Mouse (Mus musculus) midbrain, embryonic 16.5 days (tissue): ENCODE results near the gene Ssh3. TPM values are rescaled to one million over a fixed set of nuclear protein-coding genes. Genes with fewer than 3 reads are reported as not detected.

ENCODE experiments used
- ATAC-seq: fragments of 200-750 bp; cut with Nextera tagmentation; 2 replicates; pipeline ENCODE4 v1.8.0; 2017; ENCODE audit warnings: moderate TSS enrichment
- H3K27ac ChIP-seq: fragments of 300-500 bp; sonication (generic); 2 replicates; pipeline ENCODE4 v1.5.1; 2014; ENCODE audit warnings: mild to moderate bottlenecking, low read length, mixed read lengths
- H3K27me3 ChIP-seq: fragments of 300-500 bp; sonication (generic); 2 replicates; pipeline ENCODE4 v1.6.1; 2014; ENCODE audit warnings: low read depth, low read length, mixed read lengths; ENCODE audit not compliant: control insufficient read depth, insufficient read depth
- H3K36me3 ChIP-seq: fragments of 300-500 bp; sonication (generic); 2 replicates; pipeline ENCODE4 v1.6.1; 2014; ENCODE audit warnings: mild to moderate bottlenecking, low read length, moderate library complexity, mixed read lengths; ENCODE audit not compliant: control insufficient read depth, insufficient read depth
- H3K4me1 ChIP-seq: fragments of 300-500 bp; sonication (generic); 2 replicates; pipeline ENCODE4 v1.6.1; 2014; ENCODE audit warnings: mild to moderate bottlenecking, low read length, mixed read lengths; ENCODE audit not compliant: control insufficient read depth, insufficient read depth
- H3K4me2 ChIP-seq: fragments of 300-500 bp; sonication (generic); 2 replicates; pipeline ENCODE4 v1.6.1; 2014; ENCODE audit warnings: mild to moderate bottlenecking, low read length, mixed read lengths
- H3K4me3 ChIP-seq: fragments of 300-500 bp; sonication (generic); 2 replicates; pipeline ENCODE4 v1.5.1; 2014; ENCODE audit warnings: low read depth, mild to moderate bottlenecking, low read length, moderate library complexity, mixed read lengths
- H3K9ac ChIP-seq: fragments of 300-500 bp; sonication (generic); 2 replicates; pipeline ENCODE4 v1.6.1; 2014; ENCODE audit warnings: low read depth, low read length, mixed read lengths
- H3K9me3 ChIP-seq: fragments of 300-500 bp; sonication (generic); replicated peaks from 2 replicates; pipeline ENCODE4 v1.6.1; 2014; ENCODE audit warnings: mild to moderate bottlenecking, low read length, mixed read lengths; ENCODE audit not compliant: control insufficient read depth, poor library complexity, severe bottlenecking
- WGBS: fragments of 180-500 bp; shearing (Covaris S2); extraction: QIAGEN DNeasy Blood & Tissue Kit; methylation state at CpG from one replicate; pipeline ENCODE4 v1.1.7; 2014; 5-methylcytosine and 5-hydroxymethylcytosine counted together
- polyA plus RNA-seq: library from polyadenylated mRNA; unstranded; fragments of >200 nt; fragmentation: Nextera tagmentation; extraction: Ambion mirVana; gene quantifications from 2 replicates; pipeline ENCODE4 v1.2.1, GENCODE M21; 2015

The Ssh3 gene
- polyA plus RNA-seq: 14.7 and 19.6 TPM in 2 replicates

GRCm38 (mm10) chr19:4268566-4269361 lies at the start of gene Ssh3:
TSS of gene Ssh3 (minus strand) at chr19:4269180.
- H3K36me3 ChIP-seq: peaks cover 12% of the 10 kb centered on the region
- H3K9ac ChIP-seq: peak within 1 kb of the TSS; percentile 56
- H3K4me2 ChIP-seq: peak within 1 kb of the TSS; percentile 53
- peak; percentile 50; the same call in 1 of the 2 replicates for ATAC-seq
- no peak within 1 kb of the TSS for H3K27ac ChIP-seq
- peak within 1 kb of the TSS; percentile 33 for H3K4me3 ChIP-seq
- no peaks in the 10 kb centered on the region for H3K9me3 ChIP-seq
- peaks cover 12% of the 10 kb centered on the region for H3K27me3 ChIP-seq
- peaks cover 6% of the 10 kb centered on the region for H3K4me1 ChIP-seq
- WGBS: 6% methylated on average over 46 of the region's 46 CpGs

- no peak for ATAC-seq
- 98% methylated on average over 3 of the region's 3 CpGs for WGBS
- Histone ChIP-seq H3K9me3 (no peaks in the 10 kb centered on the region), H3K27me3 (no peaks in the 10 kb centered on the region), H3K9ac (no peak overlapping the region), H3K4me2 (no peak overlapping the region), H3K36me3 (peaks cover 45% of the 10 kb centered on the region), H3K27ac (no peak overlapping the region), H3K4me3 (no peak overlapping the region), H3K4me1 (no peaks in the 10 kb centered on the region)
These were observed 48.2 kb upstream of the Ssh3 start for GRCm38 (mm10) chr19:4317181-4317580.

- H3K36me3 ChIP-seq: peaks cover 28% of the 10 kb centered on the region
- no peaks in the 10 kb centered on the region for H3K9me3 ChIP-seq
- no peaks in the 10 kb centered on the region for H3K4me1 ChIP-seq
- no peak overlapping the region for H3K27ac ChIP-seq
- no peaks in the 10 kb centered on the region for H3K27me3 ChIP-seq
- H3K4me3 ChIP-seq: no peak overlapping the region
- no peak overlapping the region for H3K4me2 ChIP-seq
- no peak for ATAC-seq
- 80% methylated on average over 6 of the region's 6 CpGs for WGBS
- no peak overlapping the region for H3K9ac ChIP-seq
These were observed 46.4 kb upstream of the Ssh3 start for GRCm38 (mm10) chr19:4315223-4315944.

- no peak for ATAC-seq
- no peaks in the 10 kb centered on the region for H3K9me3 ChIP-seq
- H3K27ac ChIP-seq: no peak overlapping the region
- no peak overlapping the region for H3K4me3 ChIP-seq
- H3K9ac ChIP-seq: no peak overlapping the region
- H3K4me1 ChIP-seq: peaks cover 17% of the 10 kb centered on the region
- peaks cover 3% of the 10 kb centered on the region; the same call in 1 of the 2 replicates for H3K36me3 ChIP-seq
- no peaks in the 10 kb centered on the region for H3K27me3 ChIP-seq
- no peak overlapping the region for H3K4me2 ChIP-seq
These were observed 40.8 kb upstream of the Ssh3 start for GRCm38 (mm10) chr19:4309776-4310185.

- peaks cover 21% of the 10 kb centered on the region for H3K4me1 ChIP-seq
- WGBS: 97% methylated on average over 4 of the region's 4 CpGs
- no peak for ATAC-seq
- H3K4me3 ChIP-seq: no peak overlapping the region
- no peak overlapping the region for H3K4me2 ChIP-seq
- peaks cover 3% of the 10 kb centered on the region; the same call in 1 of the 2 replicates for H3K36me3 ChIP-seq
- H3K27me3 ChIP-seq: no peaks in the 10 kb centered on the region
- H3K27ac ChIP-seq: no peak overlapping the region
- H3K9me3 ChIP-seq: no peaks in the 10 kb centered on the region
- no peak overlapping the region for H3K9ac ChIP-seq
These were observed 40.3 kb upstream of the Ssh3 start for GRCm38 (mm10) chr19:4309302-4309701.

GRCm38 (mm10) chr19:4306190-4306577 lies 37.2 kb upstream of the Ssh3 start, which contains the start of gene Grk2:
TSS of gene Grk2 (minus strand) at chr19:4306222.
- no peaks in the 10 kb centered on the region for H3K27me3 ChIP-seq
- peak within 1 kb of the TSS; percentile 92 for H3K27ac ChIP-seq
- H3K9ac ChIP-seq: peak within 1 kb of the TSS; percentile 97
- ATAC-seq: peak; percentile 65
- H3K9me3 ChIP-seq: no peaks in the 10 kb centered on the region
- WGBS: 2% methylated on average over 20 of the region's 46 CpGs
- peak within 1 kb of the TSS; percentile 93 for H3K4me3 ChIP-seq
- H3K36me3 ChIP-seq: no peaks in the 10 kb centered on the region
- H3K4me2 ChIP-seq: peak within 1 kb of the TSS; percentile 92
- H3K4me1 ChIP-seq: peaks cover 51% of the 10 kb centered on the region

GRCm38 (mm10) chr19:4305491-4306189 lies 36.7 kb upstream of the Ssh3 start:
- ATAC-seq: peak; percentile 47
- under 1% methylated on average over 59 of the region's 68 CpGs for WGBS
- peaks cover 56% of the 10 kb centered on the region for H3K4me1 ChIP-seq

GRCm38 (mm10) chr19:4304871-4305321 lies 35.9 kb upstream of the Ssh3 start:
- 57% methylated on average over 4 of the region's 4 CpGs for WGBS
- Histone ChIP-seq H3K4me1 (peaks cover 60% of the 10 kb centered on the region), H3K4me3 (peak overlapping the region; percentile 93), H3K36me3 (no peaks in the 10 kb centered on the region), H3K27me3 (no peaks in the 10 kb centered on the region), H3K9ac (peak overlapping the region; percentile 97), H3K4me2 (peak overlapping the region; percentile 92), H3K27ac (no peak overlapping the region), H3K9me3 (no peaks in the 10 kb centered on the region)
- no peak for ATAC-seq

More at GRCm38 (mm10) chr19:4305491-4306189, 36.7 kb upstream of the Ssh3 start:
- Histone ChIP-seq H3K4me2 (peak overlapping the region; percentile 92), H3K4me3 (peak overlapping the region; percentile 93), H3K27ac (peak overlapping the region; percentile 92), H3K9me3 (no peaks in the 10 kb centered on the region), H3K27me3 (no peaks in the 10 kb centered on the region), H3K9ac (peak overlapping the region; percentile 97), H3K36me3 (no peaks in the 10 kb centered on the region)
